8 mouse cellular contexts compared by ENCODE assay signal in genomic region chr11:26961336-26961980, GRCm38 (mm10).
DNase-seq lines count a peak whose midpoint lies in the region; ATAC-seq and TF ChIP-seq lines count a peak whose summit lies in the region.

No protein-coding gene starts in this region.

- H3K27me3 ChIP-seq in ES-Bruce4 (ENCODE audit: control insufficient read depth, insufficient read depth, low read length, poor library complexity, severe bottlenecking): no peaks in the 10 kb centered on the region
- H3K27me3 ChIP-seq in forebrain, embryonic 15.5 days: no peaks in the 10 kb centered on the region; the same call in 1 of the 2 replicates
- no peaks in the 10 kb centered on the region for H3K27me3 ChIP-seq in thymus, adult 2 months (ENCODE audit: control insufficient read depth, insufficient read depth, low read length)

- H3K9me3 ChIP-seq in ES-Bruce4 (replicated peaks; ENCODE audit: control insufficient read depth, insufficient read depth, low read length, poor library complexity, severe bottlenecking): no peaks in the 10 kb centered on the region; the same call in 1 of the 2 replicates
- no peaks in the 10 kb centered on the region for H3K9me3 ChIP-seq in forebrain, embryonic 15.5 days

- no peaks in the 10 kb centered on the region for H3K36me3 ChIP-seq in ES-Bruce4 (ENCODE audit: control insufficient read depth, insufficient read depth, low read length, poor library complexity, severe bottlenecking)
- no peaks in the 10 kb centered on the region for H3K36me3 ChIP-seq in forebrain, embryonic 15.5 days
- H3K36me3 ChIP-seq in thymus, adult 2 months (ENCODE audit: control insufficient read depth, insufficient read depth, low read length): no peaks in the 10 kb centered on the region

- peaks cover 3% of the 10 kb centered on the region for H3K4me1 ChIP-seq in ES-Bruce4 (ENCODE audit: control insufficient read depth, insufficient read depth, low read length)
- H3K4me1 ChIP-seq in forebrain, embryonic 15.5 days: peaks cover 18% of the 10 kb centered on the region
- no peaks in the 10 kb centered on the region for H3K4me1 ChIP-seq in lung, adult 2 months (ENCODE audit: control insufficient read depth, insufficient read depth, low read length)
- H3K4me1 ChIP-seq in thymus, adult 2 months (replicated peaks; ENCODE audit: control insufficient read depth, insufficient read depth, low read length): no peaks in the 10 kb centered on the region

- 2% methylated on average over 5 of the region's 5 CpGs for WGBS in forebrain, embryonic 15.5 days
- WGBS in lung, adult 2 months: 9% methylated on average over 5 of the region's 5 CpGs
- 31% methylated on average over 5 of the region's 5 CpGs for WGBS in thymus, adult 2 months

- no peak for TF ChIP-seq EP300 in ES-Bruce4 (IDR thresholded peaks at IDR 0.05; ENCODE audit: insufficient read depth, low read depth, low read length)

- no peak overlapping the region for H3K9ac ChIP-seq in ES-Bruce4 (ENCODE audit: low read depth, poor library complexity, severe bottlenecking)
- H3K9ac ChIP-seq in forebrain, embryonic 15.5 days (replicated peaks): 0 out of 2 replicates have a peak overlapping the region, but pooled peaks have one; percentile 16

- DNase-seq in heart, postnatal 25 days (ENCODE audit: low spot score): peak; percentile 20
- DNase-seq in layer of hippocampus, adult 11-12 months (ENCODE audit: low spot score): peak; percentile 90
- peak; percentile 66 for DNase-seq in lung, adult 2 months
- DNase-seq in ovary, adult 18-20 months (ENCODE audit: low spot score): peak; percentile 59
- DNase-seq in thymus, adult 2 months: peak; percentile 61

- peak; percentile 90 for TF ChIP-seq CTCF in ES-Bruce4 (IDR thresholded peaks at IDR 0.05; ENCODE audit: low read depth, low read length)
- TF ChIP-seq CTCF in lung, adult 2 months (IDR thresholded peaks at IDR 0.05; ENCODE audit: insufficient read depth, low read length): peak; percentile 86
- peak; percentile 71; the same call in 1 of the 2 replicates for TF ChIP-seq CTCF in thymus, adult 2 months (IDR thresholded peaks at IDR 0.05; ENCODE audit: borderline replicate concordance, control insufficient read depth, extremely low read depth, insufficient read depth, low read length, poor library complexity)

- no peak for TF ChIP-seq POLR2A in ES-Bruce4 (IDR thresholded peaks at IDR 0.05; ENCODE audit: insufficient read depth, low read length)
- no peak for TF ChIP-seq POLR2A in lung, adult 2 months (IDR thresholded peaks at IDR 0.05; ENCODE audit: borderline replicate concordance, extremely low read depth, low read depth, low read length)
- no peak for TF ChIP-seq POLR2A in thymus, adult 2 months (IDR thresholded peaks at IDR 0.05; ENCODE audit: control insufficient read depth, extremely low read depth, insufficient read depth, low read length, poor library complexity)

- peak overlapping the region; percentile 31 for H3K4me2 ChIP-seq in forebrain, embryonic 15.5 days (replicated peaks)

- intact Hi-C loops in heart, postnatal 25 days (cut with DNase I): loop anchor here (10.0 kb wide), 1 partner anchor 1097 kb away; no protein-coding TSS in a partner anchor

- no peak overlapping the region for H3K4me3 ChIP-seq in ES-Bruce4 (ENCODE audit: low read depth, low read length)
- H3K4me3 ChIP-seq in forebrain, embryonic 15.5 days: no peak overlapping the region
- H3K4me3 ChIP-seq in lung, adult 2 months (replicated peaks; ENCODE audit: extremely low read depth, low read depth, low read length): no peak overlapping the region
- H3K4me3 ChIP-seq in thymus, adult 2 months (ENCODE audit: control insufficient read depth, insufficient read depth, low read length): no peak overlapping the region

- peak; percentile 90 for ATAC-seq in cerebellum, adult (ENCODE audit: insufficient number of reproducible peaks, low FRiP score, low TSS enrichment)
- ATAC-seq in forebrain, embryonic 15.5 days (replicated peaks): peak; percentile 98

- H3K27ac ChIP-seq in ES-Bruce4 (ENCODE audit: insufficient read depth, low read length): no peak overlapping the region
- H3K27ac ChIP-seq in forebrain, embryonic 15.5 days (replicated peaks): peak overlapping the region; percentile 71
- H3K27ac ChIP-seq in thymus, adult 2 months (ENCODE audit: control insufficient read depth, insufficient read depth, low read length): no peak overlapping the region

Comparison
In these comparisons a context has a peak if more than half of its experiments do, and no peak if none do; other contexts are left out.
1. DNase-seq: peak in every context shown above with its lines; median percentile 90 in layer of hippocampus, adult 11-12 months; 66 in lung, adult 2 months; 61 in thymus, adult 2 months; 59 in ovary, adult 18-20 months; 20 in heart, postnatal 25 days.